Mouse (Mus musculus) WW6 (cell line): ENCODE data around the gene Adamts6.

ENCODE experiments used
- DNase-seq: peaks from one replicate; pipeline ENCODE4 v3.0.0-alpha.2; 2013; ENCODE audit warnings: low read depth, low spot score

Gene Adamts6

DNA sequence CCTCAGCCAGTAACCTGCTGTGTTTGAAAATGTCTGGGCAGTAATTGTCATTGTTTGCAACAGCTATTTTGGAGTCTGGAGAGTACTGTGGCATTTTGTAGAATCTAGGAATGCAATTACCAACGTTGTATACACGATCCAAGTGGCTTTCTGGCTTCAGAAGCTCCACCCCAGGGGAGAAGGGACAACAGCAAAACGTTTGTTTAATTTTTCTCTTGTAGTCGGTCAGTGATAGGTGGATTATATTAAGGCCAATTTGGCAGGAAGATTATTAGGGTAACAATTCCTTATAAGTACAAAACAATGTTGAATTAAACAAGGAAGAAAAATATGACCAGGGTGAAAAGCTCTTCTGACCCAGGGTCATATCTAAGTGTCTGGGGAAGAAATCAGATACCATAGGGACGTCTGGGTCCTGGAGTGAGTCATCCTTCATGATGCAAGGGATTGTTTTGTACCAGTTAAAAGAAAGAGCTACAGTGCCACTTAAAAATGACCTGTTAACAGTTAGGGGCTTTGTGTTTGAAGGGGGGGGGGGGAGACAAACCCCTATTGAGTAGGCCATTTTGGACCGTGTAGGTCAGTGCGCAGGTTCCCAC, 229.2 kb downstream of the Adamts6 start:
- no peak for DNase-seq

DNA sequence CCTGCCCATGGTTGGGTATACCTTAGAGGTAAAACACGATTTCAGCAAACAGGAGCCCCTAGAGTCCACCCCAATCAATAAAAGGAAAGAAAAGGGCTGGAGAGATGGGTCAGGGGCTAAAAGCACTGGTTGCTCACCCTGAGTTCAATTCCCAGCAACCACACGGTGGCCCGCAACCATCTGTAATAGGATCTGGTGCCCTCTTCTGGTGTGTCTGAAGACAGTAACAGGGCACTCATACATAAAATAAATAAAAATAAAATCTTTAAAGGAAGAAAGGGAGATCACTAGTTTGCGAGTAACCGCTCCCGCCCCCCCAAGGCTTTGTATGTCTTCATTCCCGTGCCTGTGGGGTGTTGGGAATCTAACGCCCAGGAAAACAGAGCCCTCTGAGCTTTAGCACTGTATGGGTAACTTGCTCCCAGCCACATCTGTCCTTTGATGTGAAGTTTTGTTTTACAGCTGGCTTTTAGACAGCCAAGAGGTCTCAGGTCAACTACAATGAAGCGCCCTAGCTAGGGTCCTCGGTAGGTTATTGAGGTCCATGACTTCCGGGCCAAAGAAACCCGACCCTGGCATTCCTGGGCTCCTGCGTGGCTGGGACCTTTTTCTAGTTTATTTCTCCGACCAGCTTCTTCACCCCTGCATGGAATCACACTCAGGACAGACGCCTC, 230.1 kb downstream of the Adamts6 start:
- no peak for DNase-seq

DNA sequence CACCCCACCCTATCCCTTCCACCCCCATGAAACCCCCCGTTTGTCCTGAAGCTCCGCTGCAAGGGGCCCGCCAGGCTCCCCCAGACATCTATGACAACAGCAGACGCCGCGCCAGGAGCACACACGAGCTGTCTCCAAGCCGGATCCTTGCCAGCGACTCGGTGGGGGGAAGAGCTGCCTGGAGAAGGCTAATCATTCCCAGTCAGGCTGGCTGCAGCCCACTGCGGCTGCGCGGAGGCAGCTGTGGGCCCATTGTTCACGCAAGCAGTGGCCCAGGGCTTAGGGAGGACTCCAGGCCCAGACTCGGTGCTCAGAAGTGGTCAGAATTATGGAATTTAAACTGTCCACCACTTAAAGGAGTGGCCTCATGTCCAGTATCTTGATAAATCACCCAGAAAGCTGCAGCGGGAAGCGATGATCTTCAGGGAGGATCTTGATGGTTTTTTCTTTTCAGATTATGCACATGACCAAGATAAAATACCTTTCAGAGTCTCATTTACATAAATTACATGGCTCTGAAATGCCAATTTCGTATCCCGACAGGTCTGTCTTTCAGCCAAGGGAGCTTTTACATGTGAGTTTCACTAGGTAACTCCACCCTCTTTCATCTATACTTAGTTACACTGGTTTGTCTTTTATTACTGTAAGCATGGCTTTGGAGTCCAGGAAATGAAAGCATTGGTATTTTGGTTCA, 230.8 kb downstream of the Adamts6 start:
- DNase-seq: no peak

DNA sequence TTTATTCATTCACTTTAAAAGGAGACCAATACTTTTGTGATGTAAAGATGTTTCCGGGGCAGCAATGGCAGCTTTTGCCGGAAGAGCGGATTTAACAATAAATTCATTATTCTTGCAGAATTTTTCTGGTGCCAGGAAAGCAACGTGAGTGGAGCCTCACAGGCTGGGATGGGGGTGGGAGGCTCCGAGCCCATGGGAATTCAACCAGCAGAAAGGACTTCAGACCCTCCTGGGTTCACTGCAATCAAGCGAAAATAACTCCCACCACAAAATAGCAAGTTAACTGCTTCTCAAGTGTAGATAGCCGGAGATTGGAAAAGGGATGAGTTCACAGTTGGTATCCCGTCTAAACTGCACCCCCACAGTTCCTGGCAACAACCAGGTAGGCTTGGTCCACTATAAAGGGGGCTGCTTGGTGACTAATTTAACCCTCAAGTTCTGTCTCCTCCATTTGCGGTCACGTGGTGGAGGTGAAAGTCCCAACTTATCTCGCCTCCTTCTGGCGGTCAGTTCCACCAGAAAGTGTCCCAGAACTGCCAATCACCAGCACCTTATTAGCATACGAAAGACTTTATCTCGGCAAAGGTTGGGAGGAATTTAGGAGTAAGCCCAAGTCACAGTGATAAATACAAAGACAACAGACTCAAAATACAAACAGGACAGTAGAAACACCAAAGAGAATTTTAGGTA, 231.5 kb downstream of the Adamts6 start:
- DNase-seq: no peak

DNA sequence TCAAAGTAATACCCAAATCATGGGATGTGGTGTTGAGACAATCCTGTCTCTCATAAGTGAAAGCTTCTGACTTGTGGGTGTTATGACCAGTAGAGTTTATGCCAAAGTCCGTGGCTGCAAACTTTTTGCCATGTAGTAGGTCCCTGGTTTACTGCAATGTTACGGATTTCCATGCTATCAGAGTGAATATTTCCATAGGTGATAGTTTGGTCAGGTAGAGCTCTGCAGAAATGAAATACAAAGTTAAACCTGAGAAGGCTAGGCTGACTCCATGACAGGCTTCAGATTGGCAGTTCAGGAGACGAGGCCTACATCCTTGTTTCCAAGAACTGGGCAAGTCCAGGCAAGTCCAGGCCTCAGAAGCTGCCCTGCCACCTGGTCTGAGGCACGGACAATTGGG, 232.3 kb downstream of the Adamts6 start:
- no peak for DNase-seq

DNA sequence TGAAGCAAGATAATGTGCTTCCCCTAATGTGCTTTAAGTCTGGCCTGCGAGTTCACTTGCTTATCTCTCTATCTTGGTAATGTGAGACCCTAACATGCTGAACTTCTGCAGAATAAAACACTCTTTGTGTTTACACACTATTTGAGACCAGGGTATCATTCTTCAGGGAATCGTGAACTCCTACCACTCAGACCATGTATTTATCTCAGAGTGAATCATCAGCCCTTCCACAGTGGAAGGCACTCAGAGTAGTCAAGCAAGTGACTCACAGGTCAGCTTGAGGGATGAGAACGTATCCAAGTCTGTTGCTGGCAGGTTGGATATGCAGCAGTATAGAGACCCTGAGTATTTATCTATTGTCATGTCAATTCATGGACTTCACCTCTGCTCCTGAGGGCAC, 232.8 kb downstream of the Adamts6 start:
- DNase-seq: no peak

DNA sequence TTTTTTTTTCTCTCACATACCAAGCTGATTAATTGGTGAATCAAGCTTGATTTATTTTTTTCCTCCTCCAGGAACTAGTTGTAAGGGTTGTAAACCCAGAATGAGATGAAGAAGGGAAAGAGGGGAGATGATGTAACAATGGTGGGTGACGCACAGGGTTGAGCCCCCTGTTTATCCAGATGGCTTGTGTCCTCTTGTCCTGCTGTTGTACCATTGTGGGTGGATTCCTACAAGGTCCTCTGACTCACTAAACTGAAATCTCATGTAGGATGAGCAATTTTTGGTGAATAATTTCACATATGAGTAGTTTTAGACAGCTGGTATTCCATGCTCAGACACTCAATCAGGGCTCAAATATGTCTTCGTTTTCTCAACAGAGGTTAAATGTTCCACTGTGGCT, 233.9 kb downstream of the Adamts6 start:
- no peak for DNase-seq

DNA sequence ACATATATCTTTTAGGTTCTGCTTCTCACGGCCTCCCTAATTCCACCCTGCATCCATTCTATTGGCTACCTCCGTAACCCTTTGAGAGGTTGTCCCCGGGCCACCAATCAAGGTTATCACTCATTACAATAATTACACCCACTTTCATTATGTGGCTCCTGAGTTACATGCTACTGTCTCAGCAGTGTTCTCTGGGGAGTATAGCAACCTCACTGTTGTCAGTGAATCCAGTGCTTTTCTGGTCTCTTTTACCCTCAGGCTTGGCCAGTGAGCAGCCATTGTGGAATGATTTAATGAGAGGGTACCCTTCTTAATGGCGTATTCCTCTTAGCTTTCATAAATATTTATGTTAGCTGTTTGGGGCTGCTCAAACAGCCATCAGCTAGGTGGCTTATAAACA, 238.0 kb downstream of the Adamts6 start:
- no peak for DNase-seq

DNA sequence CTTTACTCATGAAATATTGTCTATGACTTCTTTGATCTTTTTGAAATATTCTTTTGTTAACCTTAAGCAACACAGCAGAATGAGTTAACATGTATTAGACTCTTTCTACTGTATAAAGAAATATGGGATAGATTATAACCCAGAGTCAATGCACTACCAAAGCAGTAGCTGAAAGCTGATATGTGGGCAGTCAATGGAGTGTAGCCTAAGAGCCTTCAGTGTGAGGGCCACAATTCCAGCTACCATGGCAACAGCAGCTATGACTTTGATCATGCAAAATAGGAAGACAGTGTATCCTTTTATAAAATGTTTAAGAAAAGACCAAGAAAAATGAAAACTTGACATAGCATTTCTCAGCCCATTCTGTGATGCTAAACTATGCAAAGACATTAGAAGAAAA, 241.6 kb downstream of the Adamts6 start:
- no peak for DNase-seq

DNA sequence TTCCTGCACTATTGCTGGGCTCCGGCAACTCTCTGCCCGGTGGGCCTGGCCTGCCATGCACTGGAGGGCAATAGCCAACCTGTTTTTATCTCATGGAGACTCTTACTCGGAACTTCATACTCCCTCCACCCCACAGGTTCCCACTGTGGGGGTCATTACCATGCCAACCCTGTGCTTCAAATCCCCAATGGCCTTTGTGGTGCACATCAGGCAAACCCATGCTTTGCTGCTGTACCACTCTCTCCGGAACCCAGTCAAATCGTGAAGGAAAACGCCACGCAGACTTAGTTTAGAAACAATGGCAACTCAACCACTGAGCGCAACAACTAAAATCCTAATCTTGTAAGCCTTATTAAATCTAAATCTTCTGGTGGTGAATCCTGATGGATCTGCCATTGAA, 244.2 kb downstream of the Adamts6 start:
- DNase-seq: no peak

DNA sequence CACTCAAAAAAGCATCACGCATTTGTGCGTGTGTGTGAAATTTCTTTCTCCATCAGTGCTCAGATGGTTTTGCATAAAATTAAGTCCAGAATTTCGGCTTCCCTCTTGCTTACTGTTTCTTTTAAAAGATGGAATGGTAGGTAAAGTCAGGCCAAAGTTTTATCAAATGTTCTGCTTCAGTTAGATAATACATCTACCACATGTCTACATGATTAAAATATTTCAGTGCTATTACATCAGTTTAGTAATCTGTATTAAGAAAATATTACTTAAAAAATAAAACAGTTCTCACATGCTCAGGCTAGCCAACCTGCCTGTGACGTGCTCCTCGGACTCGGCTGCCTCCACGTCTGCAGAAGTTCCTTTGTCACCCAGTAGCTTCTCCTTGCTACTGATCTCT, 245.1 kb downstream of the Adamts6 start:
- DNase-seq: no peak

DNA sequence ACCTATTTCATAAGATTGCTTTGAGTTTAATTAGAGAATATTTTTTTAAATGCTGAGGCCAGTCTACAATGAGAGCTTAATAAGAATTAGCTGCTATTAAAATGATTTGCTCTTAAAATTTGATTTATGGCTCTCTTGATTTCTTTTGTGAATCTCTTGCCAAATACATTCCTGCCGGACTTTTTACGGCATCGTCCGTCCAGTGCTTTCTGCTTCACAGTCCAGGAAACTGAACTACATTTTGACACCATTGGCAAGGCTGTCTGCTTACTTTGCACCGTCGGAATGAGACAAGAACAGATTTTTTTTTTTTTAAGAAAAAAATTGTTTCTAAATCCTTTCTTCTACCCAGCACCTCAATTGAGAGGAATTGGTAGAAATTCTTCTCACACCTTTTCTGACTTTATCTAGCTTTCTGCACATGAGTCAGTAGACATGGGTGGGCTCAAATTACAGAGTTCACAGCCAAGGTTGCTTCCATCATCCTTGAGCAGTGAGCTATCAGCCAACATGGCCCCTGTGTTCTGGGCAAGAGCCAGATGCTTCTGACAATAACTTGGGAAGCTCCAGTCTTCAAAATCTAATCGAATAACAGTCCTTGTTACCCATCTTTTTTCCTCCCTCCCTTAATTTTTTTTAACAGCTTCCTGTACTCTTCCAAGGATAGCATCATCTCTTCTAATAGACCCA, 246.3 kb downstream of the Adamts6 start:
- DNase-seq: no peak

DNA sequence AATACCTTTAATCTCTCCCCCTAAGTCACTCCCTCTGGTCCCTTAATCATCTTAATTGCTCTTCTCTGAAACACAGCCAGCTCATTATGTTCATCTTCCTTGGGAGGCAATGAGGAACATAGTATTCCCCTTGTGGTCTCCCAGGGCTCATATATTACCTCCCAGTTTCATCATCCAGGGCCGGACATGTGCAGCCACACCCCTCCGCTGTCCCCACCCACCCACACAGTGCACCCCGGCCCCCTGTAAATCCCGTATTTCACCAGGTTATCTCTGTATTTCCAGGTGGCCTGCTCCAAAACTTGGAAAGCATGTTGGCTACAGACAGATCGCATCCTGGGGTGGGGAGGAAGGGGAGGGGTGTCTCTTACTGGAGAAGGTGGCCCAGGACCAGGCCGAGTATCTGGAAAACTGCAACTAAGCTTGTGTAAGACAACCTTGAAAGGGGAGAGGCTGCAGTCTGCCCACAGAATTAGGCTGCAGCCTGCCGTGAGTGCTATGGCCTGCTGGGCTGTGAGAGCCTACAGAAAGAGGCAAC, 253.3 kb downstream of the Adamts6 start:
- no peak for DNase-seq

DNA sequence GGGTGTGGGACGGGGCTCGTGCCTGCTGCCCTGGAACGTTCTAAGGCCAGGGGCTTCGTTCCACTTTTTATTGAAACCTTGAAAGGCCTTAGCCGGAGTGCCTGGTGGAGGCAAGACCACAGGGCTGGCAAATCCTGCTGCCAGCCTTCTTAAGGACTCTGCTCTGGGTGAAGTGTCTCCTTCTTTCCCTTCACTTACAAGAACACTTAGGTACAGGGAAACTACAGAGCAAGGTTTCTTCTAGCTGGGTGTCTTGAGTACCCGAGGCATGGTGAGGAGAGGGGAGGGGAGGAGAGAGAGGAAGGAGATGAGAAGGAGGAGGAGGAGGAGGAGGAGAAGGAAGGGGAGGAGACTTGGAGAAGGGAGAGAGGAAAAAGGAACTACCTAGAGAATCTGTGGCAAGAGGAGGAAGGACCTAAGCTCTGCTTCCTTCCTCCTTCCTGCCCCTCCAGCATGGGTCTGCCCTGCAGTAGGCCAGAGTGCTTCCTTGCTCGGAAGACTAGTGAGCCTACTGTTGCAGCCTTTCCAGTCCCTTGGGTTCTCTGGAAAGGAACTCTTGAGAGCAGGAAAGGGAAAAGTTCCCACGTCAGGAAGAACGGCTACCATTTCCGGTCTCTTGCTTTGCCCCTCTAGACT, 254.6 kb downstream of the Adamts6 start:
- DNase-seq: no peak

DNA sequence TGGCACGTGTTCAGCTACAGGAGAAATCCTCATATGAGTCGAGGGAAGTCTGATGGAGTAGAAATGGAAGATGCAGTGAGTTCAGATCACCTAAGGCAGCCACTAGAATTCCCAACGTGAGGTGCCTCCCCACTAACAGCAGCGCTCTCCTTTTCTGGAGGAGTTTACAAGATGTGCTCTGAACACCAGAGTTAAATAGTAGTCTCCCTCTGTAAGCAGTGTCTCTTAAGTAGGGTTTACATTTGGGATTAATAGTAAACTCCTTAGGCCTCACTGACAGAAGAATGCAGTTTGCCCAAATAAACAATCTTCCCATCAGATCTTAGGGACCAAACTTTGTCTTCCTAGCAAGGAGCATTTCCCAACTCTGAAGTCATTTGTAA, 255.1 kb downstream of the Adamts6 start:
- no peak for DNase-seq
